ENCODE assay signal across 8 mouse cellular contexts in genomic region chr13:53109560-53110248, GRCm38 (mm10).
DNase-seq lines count a peak whose midpoint lies in the region; ATAC-seq and TF ChIP-seq lines count a peak whose summit lies in the region.

No protein-coding gene starts in this region.

- H3K27me3 ChIP-seq in hindbrain, embryonic 10.5 days (ENCODE audit: insufficient read depth, poor library complexity, severe bottlenecking): no peaks in the 10 kb centered on the region
- H3K27me3 ChIP-seq in lung, embryonic 15.5 days: no peaks in the 10 kb centered on the region
- no peaks in the 10 kb centered on the region for H3K27me3 ChIP-seq in thymus, adult 2 months (ENCODE audit: control insufficient read depth, insufficient read depth, low read length)

- no peak overlapping the region for H3K4me2 ChIP-seq in lung, embryonic 15.5 days

- H3K4me3 ChIP-seq in hindbrain, embryonic 10.5 days: peak overlapping the region; percentile 27; the same call in 1 of the 2 replicates
- no peak overlapping the region for H3K4me3 ChIP-seq in lung, embryonic 15.5 days
- H3K4me3 ChIP-seq in thymus, adult 2 months (ENCODE audit: control insufficient read depth, insufficient read depth, low read length): no peak overlapping the region

- peak overlapping the region; percentile 70 for H3K27ac ChIP-seq in hindbrain, embryonic 10.5 days
- H3K27ac ChIP-seq in lung, embryonic 15.5 days: no peak overlapping the region
- H3K27ac ChIP-seq in thymus, adult 2 months (ENCODE audit: control insufficient read depth, insufficient read depth, low read length): no peak overlapping the region

- H3K9ac ChIP-seq in lung, embryonic 15.5 days: no peak overlapping the region

- H3K36me3 ChIP-seq in hindbrain, embryonic 10.5 days: peaks cover 21% of the 10 kb centered on the region
- H3K36me3 ChIP-seq in lung, embryonic 15.5 days: peaks cover 23% of the 10 kb centered on the region
- no peaks in the 10 kb centered on the region for H3K36me3 ChIP-seq in thymus, adult 2 months (ENCODE audit: control insufficient read depth, insufficient read depth, low read length)

- TF ChIP-seq POLR2A in thymus, adult 2 months (IDR thresholded peaks at IDR 0.05; ENCODE audit: control insufficient read depth, extremely low read depth, insufficient read depth, low read length, poor library complexity): no peak

- no peaks in the 10 kb centered on the region for H3K9me3 ChIP-seq in hindbrain, embryonic 10.5 days
- H3K9me3 ChIP-seq in lung, embryonic 15.5 days: no peaks in the 10 kb centered on the region

- H3K4me1 ChIP-seq in hindbrain, embryonic 10.5 days (replicated peaks): peaks cover 8% of the 10 kb centered on the region; the same call in 1 of the 2 replicates
- no peaks in the 10 kb centered on the region for H3K4me1 ChIP-seq in lung, embryonic 15.5 days
- no peaks in the 10 kb centered on the region for H3K4me1 ChIP-seq in thymus, adult 2 months (replicated peaks; ENCODE audit: control insufficient read depth, insufficient read depth, low read length)

- peak; percentile 69 for ATAC-seq in lung, embryonic 15.5 days (ENCODE audit: borderline replicate concordance, extremely low read depth, low FRiP score, low TSS enrichment)

- TF ChIP-seq CTCF in thymus, adult 2 months (IDR thresholded peaks at IDR 0.05; ENCODE audit: borderline replicate concordance, control insufficient read depth, extremely low read depth, insufficient read depth, low read length, poor library complexity): peak; percentile 95

- peak; percentile 95 for DNase-seq in MN1 (ENCODE audit: low spot score)
- peak; percentile 84 for DNase-seq in cerebellum, adult 9-10 months
- peak; percentile 90 to 98 for DNase-seq in frontal cortex, adult 2 months (ENCODE audit: extremely low spot score in 1 of 2, low spot score in 1 of 2)
- DNase-seq in hindbrain, embryonic 10.5 days (ENCODE audit: low spot score): peak; percentile 93
- DNase-seq in layer of hippocampus, adult 8-10 months (ENCODE audit: low spot score in 2 of 2): peak; percentile 88 to 95
- peak; percentile 83 for DNase-seq in ovary, postnatal 10 days (ENCODE audit: low spot score)
- peak; percentile 93 for DNase-seq in thymus, adult 2 months

- 26% methylated on average over 17 of the region's 17 CpGs for WGBS in hindbrain, embryonic 10.5 days
- WGBS in lung, embryonic 15.5 days: 30% methylated on average over 17 of the region's 17 CpGs
- 32% methylated on average over 17 of the region's 17 CpGs for WGBS in thymus, adult 2 months
